Mouse (Mus musculus) limb, embryonic 13.5 days (tissue): Measurements from ENCODE around the gene Cdk6. TPM values are rescaled to one million over a fixed set of nuclear protein-coding genes. Genes with fewer than 3 reads are reported as not detected.
"Not testable (repeated sequence)": the region's sequence is repeated elsewhere in the genome, so short reads cannot be mapped to it uniquely, and the experiment has no call there.

Experiments
- ATAC-seq: fragments of 200-750 bp; cut with Nextera tagmentation; 2 replicates; pipeline ENCODE4 v1.8.0; 2017; ENCODE audit warnings: low read depth, moderate number of reproducible peaks, moderate TSS enrichment; ENCODE audit not compliant: low FRiP score
- H3K27ac ChIP-seq: fragments of 300-500 bp; sonication (generic); 2 replicates; pipeline ENCODE4 v1.5.1; 2015; ENCODE audit warnings: inconsistent platforms, mild to moderate bottlenecking, moderate library complexity
- H3K27me3 ChIP-seq: fragments of 300-500 bp; sonication (generic); 2 replicates; pipeline ENCODE4 v1.6.1; 2015; ENCODE audit warnings: mild to moderate bottlenecking, inconsistent platforms
- H3K36me3 ChIP-seq: fragments of 300-500 bp; sonication (generic); 2 replicates; pipeline ENCODE4 v1.6.1; 2015; ENCODE audit warnings: inconsistent platforms, mild to moderate bottlenecking, moderate library complexity
- H3K4me1 ChIP-seq: fragments of 300-500 bp; sonication (generic); 2 replicates; pipeline ENCODE4 v1.6.1; 2015; ENCODE audit warnings: inconsistent platforms
- H3K4me2 ChIP-seq: fragments of 300-500 bp; sonication (generic); replicated peaks from 2 replicates; pipeline ENCODE4 v1.6.1; 2015; ENCODE audit warnings: inconsistent platforms, mild to moderate bottlenecking, moderate library complexity
- H3K4me3 ChIP-seq: fragments of 300-500 bp; sonication (generic); 2 replicates; pipeline ENCODE4 v1.5.1; 2015; ENCODE audit warnings: moderate library complexity, mild to moderate bottlenecking, inconsistent platforms
- H3K9ac ChIP-seq: fragments of 300-500 bp; sonication (generic); 2 replicates; pipeline ENCODE4 v1.6.1; 2015; ENCODE audit warnings: mild to moderate bottlenecking, inconsistent platforms
- H3K9me3 ChIP-seq: fragments of 300-500 bp; sonication (generic); 2 replicates; pipeline ENCODE4 v1.6.1; 2016; ENCODE audit warnings: inconsistent platforms
- WGBS: fragments of 180-500 bp; shearing (Covaris S2); methylation state at CpG from one replicate; pipeline ENCODE4 v1.1.7; 2015; 5-methylcytosine and 5-hydroxymethylcytosine counted together
- polyA plus RNA-seq: library from polyadenylated mRNA; unstranded; fragments of >200 nt; fragmentation: Nextera tagmentation; extraction: Ambion mirVana; gene quantifications from 2 replicates; pipeline ENCODE4 v1.2.1, GENCODE M21; 2015

Cdk6 gene
- polyA plus RNA-seq, 1 experiment from 2014 or later = 27.7 TPM

GRCm38 (mm10) chr5:3514901-3515311 is 173.6 kb downstream of the Cdk6 start:
- no peaks in the 10 kb centered on the region for H3K9me3 ChIP-seq
- no peak overlapping the region for H3K27ac ChIP-seq
- H3K9ac ChIP-seq = no peak overlapping the region
- no peak for ATAC-seq
- no peaks in the 10 kb centered on the region; the same call in 1 of the 2 replicates for H3K36me3 ChIP-seq
- H3K4me3 ChIP-seq = no peak overlapping the region
- peaks cover 8% of the 10 kb centered on the region for H3K4me1 ChIP-seq
- WGBS = 44% methylated on average over 8 of the region's 8 CpGs
- H3K4me2 ChIP-seq = no peak overlapping the region
- H3K27me3 ChIP-seq = no peaks in the 10 kb centered on the region

GRCm38 (mm10) chr5:3515477-3515876 is 174.2 kb downstream of the Cdk6 start:
- 93% methylated on average over 9 of the region's 9 CpGs for WGBS
- Histone ChIP-seq H3K9me3 (no peaks in the 10 kb centered on the region), H3K9ac (no peak overlapping the region), H3K4me2 (no peak overlapping the region), H3K36me3 (peaks cover 4% of the 10 kb centered on the region), H3K4me1 (peaks cover 8% of the 10 kb centered on the region), H3K4me3 (no peak overlapping the region), H3K27me3 (no peaks in the 10 kb centered on the region), H3K27ac (no peak overlapping the region)
- ATAC-seq = no peak

GRCm38 (mm10) chr5:3516481-3517075 is 175.3 kb downstream of the Cdk6 start:
- ATAC-seq = 0 out of 2 replicates have a peak, but pooled peaks have one; percentile 60
- peaks cover 10% of the 10 kb centered on the region for H3K36me3 ChIP-seq
- H3K4me3 ChIP-seq = no peak overlapping the region
- no peak overlapping the region for H3K9ac ChIP-seq
- H3K4me1 ChIP-seq = peaks cover under 1% of the 10 kb centered on the region
- H3K27me3 ChIP-seq = no peaks in the 10 kb centered on the region
- H3K4me2 ChIP-seq = no peak overlapping the region
- WGBS = 56% methylated on average over 9 of the region's 9 CpGs
- H3K27ac ChIP-seq = no peak overlapping the region
- H3K9me3 ChIP-seq = no peaks in the 10 kb centered on the region

- no peak overlapping the region for H3K4me2 ChIP-seq
- H3K27me3 ChIP-seq = no peaks in the 10 kb centered on the region
- H3K4me3 ChIP-seq = no peak overlapping the region
- WGBS = 84% methylated on average over 18 of the region's 18 CpGs
- peaks cover 14% of the 10 kb centered on the region for H3K36me3 ChIP-seq
- no peaks in the 10 kb centered on the region for H3K4me1 ChIP-seq
- no peaks in the 10 kb centered on the region for H3K9me3 ChIP-seq
- H3K27ac ChIP-seq = no peak overlapping the region
- H3K9ac ChIP-seq = no peak overlapping the region
- no peak for ATAC-seq
These were observed 179.4 kb downstream of the Cdk6 start for GRCm38 (mm10) chr5:3520493-3521359.

- H3K4me1 ChIP-seq = no peaks in the 10 kb centered on the region
- ATAC-seq = no peak
These were observed 180.5 kb downstream of the Cdk6 start for GRCm38 (mm10) chr5:3521741-3522140.

GRCm38 (mm10) chr5:3522826-3523225 is 181.5 kb downstream of the Cdk6 start:
- Histone ChIP-seq H3K9ac (no peak overlapping the region), H3K4me2 (no peak overlapping the region), H3K4me3 (no peak overlapping the region), H3K4me1 (no peaks in the 10 kb centered on the region), H3K9me3 (no peaks in the 10 kb centered on the region), H3K27ac (no peak overlapping the region), H3K27me3 (no peaks in the 10 kb centered on the region), H3K36me3 (peaks cover 14% of the 10 kb centered on the region)
- no peak for ATAC-seq
- 90% methylated on average over 10 of the region's 10 CpGs for WGBS

More at GRCm38 (mm10) chr5:3521741-3522140, 180.5 kb downstream of the Cdk6 start:
- Histone ChIP-seq H3K9ac (no peak overlapping the region), H3K27ac (no peak overlapping the region), H3K27me3 (no peaks in the 10 kb centered on the region), H3K36me3 (peaks cover 14% of the 10 kb centered on the region), H3K4me3 (no peak overlapping the region), H3K4me2 (no peak overlapping the region), H3K9me3 (no peaks in the 10 kb centered on the region)
- 93% methylated on average over 12 of the region's 12 CpGs for WGBS

GRCm38 (mm10) chr5:3527041-3527691 is 185.9 kb downstream of the Cdk6 start:
- H3K36me3 ChIP-seq = no peaks in the 10 kb centered on the region; the same call in 1 of the 2 replicates
- H3K4me3 ChIP-seq = no peak overlapping the region
- WGBS = 50% methylated on average over 5 of the region's 5 CpGs
- H3K4me2 ChIP-seq = no peak overlapping the region
- H3K4me1 ChIP-seq = peaks cover 5% of the 10 kb centered on the region; the same call in 1 of the 2 replicates
- H3K27ac ChIP-seq = no peak overlapping the region
- no peaks in the 10 kb centered on the region for H3K9me3 ChIP-seq
- no peak for ATAC-seq
- H3K27me3 ChIP-seq = no peaks in the 10 kb centered on the region
- no peak overlapping the region for H3K9ac ChIP-seq

GRCm38 (mm10) chr5:3529585-3530189 is 188.4 kb downstream of the Cdk6 start:
- 67% methylated on average over 10 of the region's 10 CpGs for WGBS
- no peak overlapping the region for H3K27ac ChIP-seq

GRCm38 (mm10) chr5:3532048-3532447 is 190.8 kb downstream of the Cdk6 start:
- H3K4me2 ChIP-seq, H3K36me3 ChIP-seq, ATAC-seq: not testable (repeated sequence)

More at GRCm38 (mm10) chr5:3529585-3530189, 188.4 kb downstream of the Cdk6 start:
- no peaks in the 10 kb centered on the region for H3K9me3 ChIP-seq
- no peak overlapping the region for H3K4me3 ChIP-seq
- no peak overlapping the region for H3K4me2 ChIP-seq
- H3K27me3 ChIP-seq = no peaks in the 10 kb centered on the region
- no peak for ATAC-seq
- H3K36me3 ChIP-seq = no peaks in the 10 kb centered on the region
- peaks cover 5% of the 10 kb centered on the region; the same call in 1 of the 2 replicates for H3K4me1 ChIP-seq
- H3K9ac ChIP-seq = no peak overlapping the region

GRCm38 (mm10) chr5:3536592-3537212 is 195.4 kb downstream of the Cdk6 start:
- H3K27ac ChIP-seq = no peak overlapping the region
- H3K4me2 ChIP-seq = no peak overlapping the region
- no peak overlapping the region for H3K9ac ChIP-seq
- no peaks in the 10 kb centered on the region for H3K36me3 ChIP-seq
- no peaks in the 10 kb centered on the region; the same call in 1 of the 2 replicates for H3K4me1 ChIP-seq
- WGBS = 67% methylated on average over 3 of the region's 3 CpGs
- no peaks in the 10 kb centered on the region for H3K9me3 ChIP-seq
- H3K4me3 ChIP-seq = no peak overlapping the region
- no peak for ATAC-seq
- no peaks in the 10 kb centered on the region for H3K27me3 ChIP-seq

More at GRCm38 (mm10) chr5:3532048-3532447, 190.8 kb downstream of the Cdk6 start:
- H3K4me1 ChIP-seq, H3K27me3 ChIP-seq, H3K27ac ChIP-seq, H3K9ac ChIP-seq, H3K4me3 ChIP-seq, H3K9me3 ChIP-seq: not testable (repeated sequence)
